Mouse (Mus musculus) forebrain, embryonic 16.5 days (tissue): Measurements from ENCODE around the gene Hexdc. TPM values are rescaled to one million over a fixed set of nuclear protein-coding genes. Genes with fewer than 3 reads are reported as not detected.

Experiments
- polyA plus RNA-seq: library from polyadenylated mRNA; unstranded; fragments of >200 nt; fragmentation: Nextera tagmentation; extraction: Ambion mirVana; gene quantifications from 2 replicates; pipeline ENCODE4 v1.2.1, GENCODE M21; 2015

The Hexdc gene
- polyA plus RNA-seq, 1 experiment from 2014 or later = 22.9 TPM

Other genes starting within 250 kb of the Hexdc start
- 146 and 149 TPM in 2 replicates for gene Csnk1d, start 213.1 kb upstream of the Hexdc start, polyA plus RNA-seq
- gene Cd7, start 165.0 kb upstream of the Hexdc start, polyA plus RNA-seq = not detected in 2 replicates
- not detected in 2 replicates for gene Sectm1b, start 140.9 kb upstream of the Hexdc start, polyA plus RNA-seq
- gene Sectm1a, start 123.2 kb upstream of the Hexdc start, polyA plus RNA-seq = not detected in 2 replicates
- gene Tex19.2, start 85.8 kb upstream of the Hexdc start, polyA plus RNA-seq = not detected in 2 replicates
- not detected in 2 replicates for gene Tex19.1, start 58.3 kb upstream of the Hexdc start, polyA plus RNA-seq
- 0.16 and 0.19 TPM in 2 replicates for gene Uts2r, start 44.2 kb upstream of the Hexdc start, polyA plus RNA-seq
- 14.8 and 15.3 TPM in 2 replicates for gene Ogfod3, start 278 bp downstream of the Hexdc start, polyA plus RNA-seq
- gene Cybc1, start 24.9 kb downstream of the Hexdc start, polyA plus RNA-seq = 44.2 and 47.4 TPM in 2 replicates
- 108 and 114 TPM in 2 replicates for gene Narf, start 32.8 kb downstream of the Hexdc start, polyA plus RNA-seq
- 14.2 and 14.3 TPM in 2 replicates for gene Foxk2, start 55.6 kb downstream of the Hexdc start, polyA plus RNA-seq
- 93.1 and 95.5 TPM in 2 replicates for gene Wdr45b, start 150.0 kb downstream of the Hexdc start, polyA plus RNA-seq
- gene Rab40b, start 183.8 kb downstream of the Hexdc start, polyA plus RNA-seq = 7.5 and 9.6 TPM in 2 replicates
- 7.8 and 10.1 TPM in 2 replicates for gene Fn3krp, start 217.0 kb downstream of the Hexdc start, polyA plus RNA-seq
- gene Fn3k, start 230.5 kb downstream of the Hexdc start, polyA plus RNA-seq = 4.1 and 5.1 TPM in 2 replicates
- 60.2 and 61.9 TPM in 2 replicates for gene Tbcd, start 247.5 kb downstream of the Hexdc start, polyA plus RNA-seq